Mouse (Mus musculus) olfactory bulb, adult 2 months (tissue): Measurements from ENCODE around the gene Itpkb. TPM values are rescaled to one million over a fixed set of nuclear protein-coding genes. Genes with fewer than 3 reads are reported as not detected.

Experiments
- H3K27ac ChIP-seq: fragments of 200-500 bp; 2 replicates; pipeline ENCODE4 v1.5.1; 2012; ENCODE audit warnings: low read depth, low read length; ENCODE audit not compliant: insufficient read depth
- H3K4me1 ChIP-seq: fragments of 200-500 bp; 2 replicates; pipeline ENCODE4 v1.6.1; 2012; ENCODE audit warnings: low read length; ENCODE audit not compliant: control insufficient read depth, insufficient read depth
- H3K4me3 ChIP-seq: fragments of 200-500 bp; 2 replicates; pipeline ENCODE4 v1.5.1; 2012; ENCODE audit warnings: mild to moderate bottlenecking, low read depth, low read length, moderate library complexity; ENCODE audit not compliant: insufficient read depth
- CTCF ChIP-seq: fragments of 200-500 bp; IDR thresholded peaks from 2 replicates; pipeline ENCODE4 v1.5.1; 2012; ENCODE audit warnings: low read depth, mild to moderate bottlenecking, low read length, moderate library complexity; ENCODE audit not compliant: insufficient read depth
- POLR2A ChIP-seq: fragments of 200-500 bp; IDR thresholded peaks from 2 replicates; pipeline ENCODE4 v1.6.1; 2012; ENCODE audit warnings: mild to moderate bottlenecking, low read depth, low read length, moderate library complexity; ENCODE audit not compliant: insufficient read depth
- WGBS: fragments of 180-500 bp; shearing (Covaris S2); methylation state at CpG from one replicate; pipeline ENCODE4 v1.1.7; 2018; 5-methylcytosine and 5-hydroxymethylcytosine counted together
- polyA plus RNA-seq: library from polyadenylated mRNA; stranded (reverse); fragments of >200 nt; gene quantifications from 2 replicates; pipeline ENCODE4 v1.2.4, GENCODE M21; 2012; ENCODE audit warnings: low replicate concordance; ENCODE audit not compliant: missing spikeins, insufficient read depth, insufficient read length

Gene Itpkb
- polyA plus RNA-seq, 1 experiment, result 86.9 TPM

- 88% methylated on average over 7 of the region's 7 CpGs for WGBS
- TF ChIP-seq POLR2A (no peak), CTCF (no peak)
- no peak overlapping the region for H3K27ac ChIP-seq
- peaks cover 8% of the 10 kb centered on the region; the same call in 1 of the 2 replicates for H3K4me1 ChIP-seq
- H3K4me3 ChIP-seq, result no peak overlapping the region
Measured at GRCm38 (mm10) chr1:180415836-180416235, 85.6 kb downstream of the Itpkb start.

- no peak overlapping the region for H3K27ac ChIP-seq
- peaks cover 19% of the 10 kb centered on the region for H3K4me1 ChIP-seq
- WGBS, result 69% methylated on average over 2 of the region's 2 CpGs
- TF ChIP-seq POLR2A, result no peak
- TF ChIP-seq CTCF, result no peak
- H3K4me3 ChIP-seq, result no peak overlapping the region
Measured at GRCm38 (mm10) chr1:180417118-180417517, 86.8 kb downstream of the Itpkb start.

GRCm38 (mm10) chr1:180419059-180419458 is 88.8 kb downstream of the Itpkb start:
- Histone ChIP-seq H3K4me3 (no peak overlapping the region), H3K4me1 (peaks cover 34% of the 10 kb centered on the region), H3K27ac (no peak overlapping the region)
- 93% methylated on average over 2 of the region's 2 CpGs for WGBS
- TF ChIP-seq POLR2A (no peak), CTCF (no peak)

- H3K4me3 ChIP-seq, result no peak overlapping the region
- 0 out of 2 replicates have a peak overlapping the region, but pooled peaks have one; percentile 1 for H3K27ac ChIP-seq
- TF ChIP-seq CTCF (no peak), POLR2A (no peak)
- 52% methylated on average over 8 of the region's 8 CpGs for WGBS
- H3K4me1 ChIP-seq, result peaks cover 38% of the 10 kb centered on the region
Measured at GRCm38 (mm10) chr1:180420496-180421164, 90.3 kb downstream of the Itpkb start.

- no peak for TF ChIP-seq CTCF
- H3K4me3 ChIP-seq, result no peak overlapping the region
- H3K4me1 ChIP-seq, result peaks cover 38% of the 10 kb centered on the region
- no peak overlapping the region for H3K27ac ChIP-seq
- WGBS, result 60% methylated on average over 25 of the region's 25 CpGs
Measured at GRCm38 (mm10) chr1:180421165-180421909, 91.1 kb downstream of the Itpkb start.

- no peak overlapping the region for H3K4me3 ChIP-seq
- H3K4me1 ChIP-seq, result peaks cover 35% of the 10 kb centered on the region
- no peak overlapping the region for H3K27ac ChIP-seq
- TF ChIP-seq POLR2A, result no peak
- peak; percentile 56 for TF ChIP-seq CTCF
- WGBS, result 16% methylated on average over 11 of the region's 11 CpGs
Measured at GRCm38 (mm10) chr1:180422076-180422828, 92.0 kb downstream of the Itpkb start.

- no peak for TF ChIP-seq CTCF
- TF ChIP-seq POLR2A, result no peak
- Histone ChIP-seq H3K4me3 (no peak overlapping the region), H3K27ac (no peak overlapping the region), H3K4me1 (peaks cover 38% of the 10 kb centered on the region)
- WGBS, result 40% methylated on average over 16 of the region's 16 CpGs
Measured at GRCm38 (mm10) chr1:180423008-180423639, 92.8 kb downstream of the Itpkb start.

GRCm38 (mm10) chr1:180423931-180424330 is 93.6 kb downstream of the Itpkb start:
- Histone ChIP-seq H3K4me1 (peaks cover 38% of the 10 kb centered on the region), H3K27ac (no peak overlapping the region), H3K4me3 (no peak overlapping the region)
- TF ChIP-seq POLR2A (no peak), CTCF (no peak)
- 81% methylated on average over 3 of the region's 3 CpGs for WGBS
